Mouse (Mus musculus): ENCODE results near the gene Xkr8.

Xkr8 gene

GRCm38 (mm10) chr4:132735894-132736293, 3.5 kb upstream of the Xkr8 start:
- DNase-seq: no peak

GRCm38 (mm10) chr4:132735389-132735788, 3.0 kb upstream of the Xkr8 start:
- DNase-seq: no peak

GRCm38 (mm10) chr4:132734766-132735165, 2.4 kb upstream of the Xkr8 start:
- DNase-seq: no peak

DNA sequence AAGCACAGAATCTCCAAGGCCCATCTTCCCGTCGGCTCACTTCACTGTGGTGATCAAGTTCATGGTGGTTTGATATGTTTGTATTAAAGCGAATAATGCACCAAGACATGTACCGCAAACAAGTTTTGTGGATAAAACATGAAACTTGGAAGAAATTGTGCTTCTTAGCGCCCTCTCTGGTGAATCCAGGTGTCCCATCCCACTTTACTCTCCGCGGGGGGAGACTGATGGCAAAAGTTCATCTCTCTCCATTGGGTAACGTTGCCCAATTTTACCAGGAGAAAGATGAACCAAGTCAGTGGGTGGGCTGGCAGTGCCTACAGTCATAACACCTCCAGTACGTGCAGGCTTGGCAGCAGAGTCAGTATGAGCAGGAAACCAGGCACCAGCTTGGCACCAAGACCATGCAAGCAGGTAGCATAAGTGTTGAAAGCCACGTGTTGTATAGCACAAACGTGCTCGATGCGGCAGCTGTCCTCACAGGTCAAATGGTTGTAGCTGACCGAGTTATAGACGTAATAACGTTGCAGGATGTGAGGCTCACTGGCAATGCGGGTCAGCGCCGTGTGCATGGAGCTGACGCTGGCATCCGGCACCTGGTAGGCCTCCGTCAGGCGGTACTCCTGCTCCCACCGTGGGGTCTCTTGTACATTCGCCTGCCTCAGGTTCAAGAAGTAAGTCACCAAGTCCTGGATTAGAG, 875 bp upstream of the Xkr8 start:
- no peak for DNase-seq

- DNase-seq: no peak
Observed at GRCm38 (mm10) chr4:132731616-132732015, 730 bp downstream of the Xkr8 start.

DNA sequence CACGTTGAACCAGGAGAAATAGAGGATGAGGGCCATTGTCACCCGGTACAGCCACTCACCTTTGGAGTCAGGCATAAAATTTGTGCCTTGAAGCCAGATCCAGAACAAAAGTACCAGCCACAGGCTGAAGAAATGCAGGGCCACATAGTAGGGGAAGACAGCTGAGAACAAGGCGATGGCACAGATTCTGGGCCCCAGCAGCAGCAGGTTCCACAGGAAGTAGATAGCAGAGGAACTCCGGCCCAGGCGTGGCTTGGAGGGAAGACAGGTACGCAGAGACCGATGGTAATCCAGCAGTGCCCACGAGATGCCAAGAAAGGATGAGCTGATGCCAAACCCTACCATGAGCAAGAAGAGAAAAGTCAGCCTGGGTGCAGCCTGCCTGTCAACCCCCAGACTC, 4.1 kb downstream of the Xkr8 start:
- DNase-seq: no peak

DNA sequence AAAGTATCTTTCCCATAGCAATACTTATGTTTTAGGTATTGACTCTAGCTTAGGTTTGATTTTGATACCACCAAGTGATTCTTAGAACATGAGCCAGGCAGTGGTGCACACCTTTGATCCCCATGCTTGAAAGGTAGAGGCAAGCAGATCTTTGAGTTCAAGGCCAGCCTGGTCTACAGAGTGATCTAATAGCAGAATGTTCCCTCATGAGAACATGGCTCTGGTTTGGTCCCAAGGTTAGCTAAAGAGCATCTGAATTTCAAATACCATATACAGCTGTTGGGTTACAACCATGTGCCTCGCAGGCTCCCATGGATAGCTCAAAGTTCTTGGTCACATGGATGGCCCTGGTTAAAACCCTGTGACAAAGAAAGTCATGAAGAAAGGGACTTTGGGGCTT, 14.1 kb downstream of the Xkr8 start:
- no peak for DNase-seq

- no peak for DNase-seq
Observed at GRCm38 (mm10) chr4:132713181-132713580, 19.2 kb downstream of the Xkr8 start.

- DNase-seq: no peak
Observed at GRCm38 (mm10) chr4:132706885-132707284, 25.5 kb downstream of the Xkr8 start.

GRCm38 (mm10) chr4:132702076-132702475, 30.3 kb downstream of the Xkr8 start:
- no peak for DNase-seq

DNA sequence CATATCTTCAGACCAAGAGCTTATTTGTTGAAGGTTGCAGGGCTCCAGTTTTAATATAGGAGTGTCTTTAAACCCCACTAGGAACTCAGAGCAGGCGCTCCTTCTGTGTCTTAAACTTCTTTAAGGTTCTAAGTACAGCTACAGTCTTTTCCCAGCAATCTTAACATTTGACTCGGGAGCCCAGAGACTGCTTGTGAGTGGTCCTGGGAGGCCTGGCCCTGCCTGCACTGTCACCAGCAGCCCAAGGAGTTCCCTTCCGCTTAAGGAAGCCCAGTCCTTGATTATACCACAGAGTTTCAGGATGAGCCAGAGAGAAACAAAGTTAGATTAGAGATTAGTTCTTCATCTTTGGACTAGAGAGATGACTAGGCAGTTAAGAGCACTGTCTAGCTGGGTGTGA, 39.0 kb downstream of the Xkr8 start:
- no peak for DNase-seq

DNA sequence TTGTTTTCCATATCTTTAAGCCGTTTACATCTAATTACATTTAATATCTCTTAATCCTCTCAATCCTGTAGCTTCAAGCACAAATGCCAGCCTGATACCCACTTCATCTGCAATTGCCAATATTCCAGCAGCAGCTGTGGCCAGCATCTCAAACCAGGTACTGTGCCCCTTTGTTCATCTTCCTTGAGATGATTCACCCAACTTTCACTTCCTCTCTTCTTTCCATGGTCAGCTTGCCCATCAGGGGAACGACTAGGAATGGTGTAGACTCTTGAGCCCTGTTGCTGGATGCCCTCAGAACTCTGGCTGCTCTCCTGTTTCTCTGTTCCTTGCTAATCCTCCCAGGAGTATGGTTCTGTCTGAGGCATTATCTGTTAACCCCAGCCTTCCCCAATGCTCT, 42.7 kb downstream of the Xkr8 start:
- no peak for DNase-seq

- DNase-seq: no peak
Observed at GRCm38 (mm10) chr4:132676771-132677539, 55.4 kb downstream of the Xkr8 start.
